Comparison of ENCODE assay signal across 14 mouse cellular contexts in the genomic region with DNA sequence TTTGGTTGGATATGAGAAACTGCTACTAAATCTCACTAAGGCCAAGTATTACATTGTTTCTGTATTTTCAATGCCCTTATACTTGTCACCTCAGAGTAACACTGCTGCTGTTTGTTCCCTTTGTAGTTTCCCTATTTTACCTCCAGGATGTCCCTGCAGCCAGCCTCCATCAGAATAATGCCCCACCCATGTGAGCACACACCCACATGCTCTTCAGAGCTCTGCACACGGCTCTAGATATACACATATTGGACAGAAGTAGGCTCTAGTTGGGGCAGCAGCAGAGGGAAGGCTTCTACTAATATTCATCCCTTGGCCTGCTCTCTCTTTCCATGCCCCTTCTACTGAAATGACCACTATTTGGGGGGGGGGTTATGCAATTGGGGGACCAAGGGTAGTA. TPM values are rescaled to one million over a fixed set of nuclear protein-coding genes. Genes with fewer than 3 reads are reported as not detected.
A peak's percentile ranks its signal among the peaks of the same experiment; 100 is the strongest.
DNase-seq lines count a peak whose midpoint lies in the region; ATAC-seq and TF ChIP-seq lines count a peak whose summit lies in the region.
"Had no signal": no experiment of that assay in that cellular context is flagged by ENCODE, and none has a peak within 500 bp of the region (broad histone marks: within the 10 kb centered on the region; RNA-seq: fewer than 3 reads in every experiment).

No protein-coding gene starts in this region.

- 3% methylated on average over 1 of the region's 1 CpGs for whole genome bisulfite sequencing in heart, embryonic 16.5 days
- WGBS in liver, embryonic 11.5 days, result 28% methylated on average over 1 of the region's 1 CpGs
- 32% methylated on average over 1 of the region's 1 CpGs for WGBS in liver, postnatal 0 days (ENCODE audit: insufficient replicate concordance)

- TF ChIP-seq EP300 in liver, postnatal 0 days (IDR thresholded peaks at IDR 0.05; ENCODE audit: low read depth), result no peak

- H3K4me1 ChIP-seq in heart, embryonic 16.5 days (ENCODE audit: control insufficient read depth, insufficient read depth, low read length), result peaks cover 29% of the 10 kb centered on the region
- no peaks in the 10 kb centered on the region; the same call in none of the 2 replicates for H3K4me1 ChIP-seq in liver, embryonic 11.5 days (replicated peaks; ENCODE audit: control insufficient read depth, insufficient read depth, low read length)
- H3K4me1 ChIP-seq in liver, postnatal 0 days (ENCODE audit: insufficient read depth), result peaks cover 9% of the 10 kb centered on the region
- H3K4me1 ChIP-seq: liver, embryonic 15.5 days had no signal

- no peaks in the 10 kb centered on the region for H3K9me3 ChIP-seq in heart, embryonic 16.5 days (replicated peaks; ENCODE audit: control insufficient read depth, low read length)
- no peaks in the 10 kb centered on the region for H3K9me3 ChIP-seq in liver, embryonic 11.5 days (ENCODE audit: control insufficient read depth, low read length)
- H3K9me3 ChIP-seq in liver, postnatal 0 days (ENCODE audit: low read length), result no peaks in the 10 kb centered on the region
- H3K9me3 ChIP-seq: liver, embryonic 15.5 days had no signal

- H3K4me3 ChIP-seq in heart, embryonic 16.5 days (ENCODE audit: low read length), result no peak overlapping the region
- H3K4me3 ChIP-seq in liver, embryonic 11.5 days (ENCODE audit: low read depth, low read length), result no peak overlapping the region
- no peak overlapping the region for H3K4me3 ChIP-seq in liver, postnatal 0 days (ENCODE audit: low read depth, low read length)
- H3K4me3 ChIP-seq: liver, embryonic 15.5 days had no signal

- no peak for DNase-seq in heart, postnatal 10 days
- no peak for DNase-seq in liver, embryonic 11.5 days (ENCODE audit: low spot score)
- no peak for DNase-seq in liver, postnatal 0 days
- peak; percentile 19 for DNase-seq in MEL-GATA-1-ER (ENCODE audit: extremely low read depth, low read depth)
- DNase-seq in gastrocnemius, postnatal 36 days, result no peak
- no peak for DNase-seq in layer of hippocampus, adult 9-10 months (ENCODE audit: low spot score)
- DNase-seq: cerebellum, postnatal 25 days; gastrocnemius, postnatal 14 days; right cerebral cortex, postnatal 4 days had no signal

- intact Hi-C loops in heart, postnatal 10 days (cut with DNase I), result loop anchor here (2.0 kb wide), 1 partner anchor 96 kb away; no protein-coding TSS in a partner anchor
- intact Hi-C loops in gastrocnemius, postnatal 36 days (cut with DNase I), result loop anchor here (5.0 kb wide), 1 partner anchor 88 kb away; no protein-coding TSS in a partner anchor

- H3K9ac ChIP-seq in heart, embryonic 16.5 days (ENCODE audit: low read length), result 0 out of 2 replicates have a peak overlapping the region, but pooled peaks have one; percentile 11
- no peak overlapping the region for H3K9ac ChIP-seq in liver, embryonic 11.5 days (ENCODE audit: low read depth, low read length)
- no peak overlapping the region for H3K9ac ChIP-seq in liver, postnatal 0 days (replicated peaks)
- H3K9ac ChIP-seq: liver, embryonic 15.5 days had no signal

- H3K36me3 ChIP-seq in heart, embryonic 16.5 days (ENCODE audit: control insufficient read depth, insufficient read depth), result peaks cover 15% of the 10 kb centered on the region
- H3K36me3 ChIP-seq in liver, embryonic 11.5 days (ENCODE audit: control insufficient read depth, insufficient read depth, low read length), result no peaks in the 10 kb centered on the region; the same call in 1 of the 2 replicates
- H3K36me3 ChIP-seq in liver, postnatal 0 days (replicated peaks; ENCODE audit: insufficient read depth, low read length), result no peaks in the 10 kb centered on the region
- H3K36me3 ChIP-seq: liver, embryonic 15.5 days had no signal

- H3K27me3 ChIP-seq in heart, embryonic 16.5 days (ENCODE audit: control insufficient read depth, insufficient read depth, low read length), result no peaks in the 10 kb centered on the region
- peaks cover 11% of the 10 kb centered on the region; the same call in 1 of the 2 replicates for H3K27me3 ChIP-seq in liver, embryonic 11.5 days (replicated peaks; ENCODE audit: control insufficient read depth, insufficient read depth, low read length)
- peaks cover 14% of the 10 kb centered on the region for H3K27me3 ChIP-seq in liver, postnatal 0 days (ENCODE audit: insufficient read depth, low read length)

- H3K4me2 ChIP-seq in heart, embryonic 16.5 days (ENCODE audit: low read depth, low read length), result peak overlapping the region; percentile 40
- no peak overlapping the region for H3K4me2 ChIP-seq in liver, embryonic 11.5 days
- H3K4me2 ChIP-seq in liver, postnatal 0 days (ENCODE audit: low read depth, low read length), result no peak overlapping the region
- H3K4me2 ChIP-seq: liver, embryonic 15.5 days had no signal

- TF ChIP-seq CTCF in liver, postnatal 0 days (IDR thresholded peaks at IDR 0.05; ENCODE audit: low read depth), result no peak

- peak overlapping the region; percentile 64 for H3K27ac ChIP-seq in heart, embryonic 16.5 days (ENCODE audit: low read length)
- no peak overlapping the region for H3K27ac ChIP-seq in liver, embryonic 11.5 days (ENCODE audit: low read depth, low read length)
- H3K27ac ChIP-seq in liver, postnatal 0 days (ENCODE audit: low read depth), result no peak overlapping the region
- H3K27ac ChIP-seq: liver, embryonic 15.5 days had no signal

- no peak for ATAC-seq in heart, embryonic 16.5 days (replicated peaks; ENCODE audit: extremely low read depth, insufficient read depth, low FRiP score)
- ATAC-seq in liver, embryonic 11.5 days (replicated peaks; ENCODE audit: low FRiP score), result 0 out of 2 replicates have a peak, but pooled peaks have one; percentile 41
- ATAC-seq in liver, postnatal 0 days, result no peak
- peak; percentile 42; the same call in 1 of the 2 replicates for ATAC-seq in megakaryocyte progenitor cell, adult 5-6 weeks (replicated peaks; ENCODE audit: poor library complexity)
- ATAC-seq: activated CD4-positive, CD25-positive, alpha-beta regulatory T cell, adult 4 months; midbrain, embryonic 16.5 days had no signal

RNA-seq across cellular contexts. Expression of a gene that starts 3.7 kb away (rescaled TPM):
- polyA plus RNA-seq in heart, embryonic 16.5 days (2015; fragmentation: Nextera tagmentation; extraction: Ambion mirVana), result 420 and 441 TPM in 2 replicates
- 100 to 1,000 TPM; 352 to 420 TPM for total RNA-seq in heart, postnatal 10 days (2021)
- 107 and 118 TPM in 2 replicates for polyA plus RNA-seq in liver, embryonic 11.5 days (2014; fragmentation: Nextera tagmentation; extraction: Ambion mirVana)
- polyA plus RNA-seq in liver, postnatal 0 days (2015; fragmentation: Nextera tagmentation; extraction: Ambion mirVana), result 14.9 and 15.5 TPM in 2 replicates
- total RNA-seq in megakaryocyte progenitor cell, adult 5-6 weeks (2015), result 0.32 and 4.0 TPM in 2 replicates
- total RNA-seq in megakaryocyte progenitor cell, adult 5-6 weeks (2017), result 0.04 and 0.61 TPM in 2 replicates
- 10 to 100 TPM; 60.2 to 70.4 TPM for total RNA-seq in gastrocnemius, postnatal 36 days (2021)

Comparison
In these comparisons a context has a peak if more than half of its experiments do, and no peak if none do; other contexts are left out.
1. ATAC-seq: peak in liver, embryonic 11.5 days (single experiment) and megakaryocyte progenitor cell, adult 5-6 weeks (single experiment); none in heart, embryonic 16.5 days (single experiment) and liver, postnatal 0 days (single experiment).
2. RNA of a gene that starts 3.7 kb away (total RNA-seq): 352 to 420 TPM in heart, postnatal 10 days and 60.2 to 70.4 TPM in gastrocnemius, postnatal 36 days; 0.04 to 4.0 TPM in megakaryocyte progenitor cell, adult 5-6 weeks; every median in the first group is over 10 times any median in the second.